Mouse (Mus musculus) hindbrain, embryonic 12.5 days (tissue): ENCODE data around the gene Ralgps1. TPM values are rescaled to one million over a fixed set of nuclear protein-coding genes. Genes with fewer than 3 reads are reported as not detected.
A peak's percentile ranks its signal among the peaks of the same experiment; 100 is the strongest.

Source experiments
- ATAC-seq: fragments of 200-750 bp; cut with Nextera tagmentation; 2 replicates; pipeline ENCODE4 v1.8.0; 2017; ENCODE audit warnings: moderate TSS enrichment; ENCODE audit not compliant: low FRiP score
- H3K27ac ChIP-seq: fragments of 300-500 bp; sonication (generic); 2 replicates; pipeline ENCODE4 v1.5.1; 2016; ENCODE audit warnings: mild to moderate bottlenecking
- H3K27me3 ChIP-seq: fragments of 300-500 bp; sonication (generic); 2 replicates; pipeline ENCODE4 v1.6.1; 2016; ENCODE audit warnings: mild to moderate bottlenecking
- H3K36me3 ChIP-seq: fragments of 300-500 bp; sonication (generic); 2 replicates; pipeline ENCODE4 v1.6.1; 2016; ENCODE audit warnings: mild to moderate bottlenecking
- H3K4me1 ChIP-seq: fragments of 300-500 bp; sonication (generic); 2 replicates; pipeline ENCODE4 v1.6.1; 2016
- H3K4me2 ChIP-seq: fragments of 300-500 bp; sonication (generic); replicated peaks from 2 replicates; pipeline ENCODE4 v1.6.1; 2016; ENCODE audit warnings: mild to moderate bottlenecking
- H3K4me3 ChIP-seq: fragments of 300-500 bp; sonication (generic); 2 replicates; pipeline ENCODE4 v1.5.1; 2016; ENCODE audit warnings: mild to moderate bottlenecking
- H3K9ac ChIP-seq: fragments of 300-500 bp; sonication (generic); 2 replicates; pipeline ENCODE4 v1.6.1; 2016; ENCODE audit warnings: mild to moderate bottlenecking, moderate library complexity
- H3K9me3 ChIP-seq: fragments of 300-500 bp; sonication (generic); replicated peaks from 2 replicates; pipeline ENCODE4 v1.6.1; 2016; ENCODE audit warnings: mild to moderate bottlenecking
- WGBS: fragments of 180-500 bp; shearing (Covaris S2); methylation state at CpG from one replicate; pipeline ENCODE4 v1.1.7; 2016; 5-methylcytosine and 5-hydroxymethylcytosine counted together
- polyA plus RNA-seq: library from polyadenylated mRNA; unstranded; fragments of >200 nt; fragmentation: Nextera tagmentation; extraction: Ambion mirVana; gene quantifications from 2 replicates; pipeline ENCODE4 v1.2.1, GENCODE M21; 2016

Gene Ralgps1
- polyA plus RNA-seq, 1 experiment from 2014 or later: 29.0 TPM

GRCm38 (mm10) chr2:33357250-33357838 lies 13.9 kb downstream of the Ralgps1 start:
- no peaks in the 10 kb centered on the region for H3K27me3 ChIP-seq
- no peak overlapping the region for H3K9ac ChIP-seq
- H3K4me1 ChIP-seq: peaks cover 10% of the 10 kb centered on the region; the same call in 1 of the 2 replicates
- H3K4me2 ChIP-seq: no peak overlapping the region
- ATAC-seq: no peak
- H3K27ac ChIP-seq: no peak overlapping the region
- H3K36me3 ChIP-seq: no peaks in the 10 kb centered on the region
- H3K4me3 ChIP-seq: no peak overlapping the region
- WGBS: 90% methylated on average over 7 of the region's 7 CpGs
- H3K9me3 ChIP-seq: no peaks in the 10 kb centered on the region

- no peaks in the 10 kb centered on the region for H3K36me3 ChIP-seq
- no peaks in the 10 kb centered on the region for H3K9me3 ChIP-seq
- no peak overlapping the region for H3K27ac ChIP-seq
- no peak overlapping the region for H3K4me3 ChIP-seq
- no peak; the same call in 1 of the 2 replicates for ATAC-seq
- H3K27me3 ChIP-seq: no peaks in the 10 kb centered on the region
- no peak overlapping the region for H3K4me2 ChIP-seq
- WGBS: 92% methylated on average over 6 of the region's 6 CpGs
- no peak overlapping the region for H3K9ac ChIP-seq
- peaks cover under 1% of the 10 kb centered on the region; the same call in 1 of the 2 replicates for H3K4me1 ChIP-seq
These were observed 15.7 kb downstream of the Ralgps1 start for GRCm38 (mm10) chr2:33355558-33355957.

GRCm38 (mm10) chr2:33353432-33353831 lies 17.9 kb downstream of the Ralgps1 start:
- WGBS: 62% methylated on average over 5 of the region's 5 CpGs
- Histone ChIP-seq H3K27me3 (no peaks in the 10 kb centered on the region), H3K4me2 (no peak overlapping the region), H3K27ac (no peak overlapping the region), H3K4me3 (no peak overlapping the region), H3K4me1 (peaks cover 4% of the 10 kb centered on the region; the same call in 1 of the 2 replicates), H3K9me3 (no peaks in the 10 kb centered on the region), H3K9ac (no peak overlapping the region), H3K36me3 (no peaks in the 10 kb centered on the region)
- no peak for ATAC-seq

GRCm38 (mm10) chr2:33351449-33351848 lies 19.8 kb downstream of the Ralgps1 start:
- Histone ChIP-seq H3K9ac (no peak overlapping the region), H3K4me2 (no peak overlapping the region), H3K4me1 (peaks cover 8% of the 10 kb centered on the region; the same call in 1 of the 2 replicates), H3K27me3 (no peaks in the 10 kb centered on the region), H3K4me3 (no peak overlapping the region), H3K9me3 (no peaks in the 10 kb centered on the region), H3K36me3 (no peaks in the 10 kb centered on the region), H3K27ac (no peak overlapping the region)
- no peak for ATAC-seq
- 90% methylated on average over 3 of the region's 3 CpGs for WGBS

- H3K9ac ChIP-seq: no peak overlapping the region
- H3K4me1 ChIP-seq: peaks cover 13% of the 10 kb centered on the region
- no peak for ATAC-seq
- H3K4me2 ChIP-seq: no peak overlapping the region
- 69% methylated on average over 6 of the region's 6 CpGs for WGBS
- no peaks in the 10 kb centered on the region for H3K9me3 ChIP-seq
- no peaks in the 10 kb centered on the region for H3K36me3 ChIP-seq
- no peak overlapping the region for H3K27ac ChIP-seq
- no peaks in the 10 kb centered on the region for H3K27me3 ChIP-seq
- no peak overlapping the region for H3K4me3 ChIP-seq
These were observed 20.4 kb downstream of the Ralgps1 start for GRCm38 (mm10) chr2:33350921-33351320.

GRCm38 (mm10) chr2:33349581-33349980 lies 21.7 kb downstream of the Ralgps1 start:
- Histone ChIP-seq H3K4me2 (no peak overlapping the region), H3K36me3 (no peaks in the 10 kb centered on the region), H3K27me3 (no peaks in the 10 kb centered on the region), H3K9me3 (no peaks in the 10 kb centered on the region), H3K27ac (no peak overlapping the region), H3K4me1 (peaks cover 20% of the 10 kb centered on the region), H3K9ac (no peak overlapping the region), H3K4me3 (no peak overlapping the region)
- no peak for ATAC-seq
- WGBS: 45% methylated on average over 2 of the region's 2 CpGs

GRCm38 (mm10) chr2:33349081-33349480 lies 22.2 kb downstream of the Ralgps1 start:
- no peak overlapping the region for H3K4me2 ChIP-seq
- WGBS: 36% methylated on average over 2 of the region's 2 CpGs
- no peak overlapping the region for H3K9ac ChIP-seq
- peaks cover 20% of the 10 kb centered on the region for H3K4me1 ChIP-seq
- H3K27ac ChIP-seq: no peak overlapping the region
- no peaks in the 10 kb centered on the region for H3K9me3 ChIP-seq
- H3K36me3 ChIP-seq: no peaks in the 10 kb centered on the region
- H3K27me3 ChIP-seq: no peaks in the 10 kb centered on the region
- H3K4me3 ChIP-seq: no peak overlapping the region
- peak; percentile 56; the same call in 1 of the 2 replicates for ATAC-seq

- Histone ChIP-seq H3K4me3 (no peak overlapping the region), H3K36me3 (no peaks in the 10 kb centered on the region), H3K27ac (no peak overlapping the region), H3K27me3 (no peaks in the 10 kb centered on the region), H3K9me3 (no peaks in the 10 kb centered on the region), H3K4me2 (no peak overlapping the region), H3K9ac (no peak overlapping the region), H3K4me1 (peaks cover 21% of the 10 kb centered on the region)
- ATAC-seq: no peak
- WGBS: 91% methylated on average over 3 of the region's 3 CpGs
These were observed 23.0 kb downstream of the Ralgps1 start for GRCm38 (mm10) chr2:33348260-33348659.

- H3K27me3 ChIP-seq: no peaks in the 10 kb centered on the region
- no peaks in the 10 kb centered on the region for H3K9me3 ChIP-seq
- no peak overlapping the region for H3K4me3 ChIP-seq
- no peak overlapping the region for H3K9ac ChIP-seq
- WGBS: 34% methylated on average over 3 of the region's 3 CpGs
- H3K36me3 ChIP-seq: no peaks in the 10 kb centered on the region
- H3K4me2 ChIP-seq: no peak overlapping the region
- H3K4me1 ChIP-seq: peaks cover 23% of the 10 kb centered on the region
- H3K27ac ChIP-seq: no peak overlapping the region
- ATAC-seq: no peak
These were observed 23.7 kb downstream of the Ralgps1 start for GRCm38 (mm10) chr2:33347607-33348006.

GRCm38 (mm10) chr2:33346749-33347148 lies 24.5 kb downstream of the Ralgps1 start:
- Histone ChIP-seq H3K27ac (no peak overlapping the region), H3K36me3 (no peaks in the 10 kb centered on the region), H3K4me2 (no peak overlapping the region), H3K4me3 (no peak overlapping the region), H3K27me3 (no peaks in the 10 kb centered on the region), H3K4me1 (peaks cover 23% of the 10 kb centered on the region), H3K9me3 (no peaks in the 10 kb centered on the region), H3K9ac (no peak overlapping the region)
- ATAC-seq: no peak
- 84% methylated on average over 5 of the region's 5 CpGs for WGBS

GRCm38 (mm10) chr2:33345956-33346355 lies 25.3 kb downstream of the Ralgps1 start:
- Histone ChIP-seq H3K9me3 (no peaks in the 10 kb centered on the region), H3K9ac (no peak overlapping the region), H3K4me2 (no peak overlapping the region), H3K27me3 (no peaks in the 10 kb centered on the region), H3K4me1 (peaks cover 23% of the 10 kb centered on the region), H3K36me3 (no peaks in the 10 kb centered on the region), H3K4me3 (no peak overlapping the region), H3K27ac (peak overlapping the region; percentile 24)
- ATAC-seq: no peak
- 79% methylated on average over 4 of the region's 4 CpGs for WGBS

- no peak overlapping the region for H3K4me3 ChIP-seq
- H3K27ac ChIP-seq: peak overlapping the region; percentile 24; the same call in 1 of the 2 replicates
- no peak for ATAC-seq
- H3K4me1 ChIP-seq: peaks cover 23% of the 10 kb centered on the region
- no peak overlapping the region for H3K9ac ChIP-seq
- H3K9me3 ChIP-seq: no peaks in the 10 kb centered on the region
- no peaks in the 10 kb centered on the region for H3K27me3 ChIP-seq
- WGBS: 57% methylated on average over 6 of the region's 6 CpGs
- H3K36me3 ChIP-seq: no peaks in the 10 kb centered on the region
- H3K4me2 ChIP-seq: no peak overlapping the region
These were observed 25.8 kb downstream of the Ralgps1 start for GRCm38 (mm10) chr2:33345475-33345874.

- no peak for ATAC-seq
- WGBS: 71% methylated on average over 3 of the region's 3 CpGs
- H3K4me2 ChIP-seq: no peak overlapping the region
These were observed 27.9 kb downstream of the Ralgps1 start for GRCm38 (mm10) chr2:33343413-33343812.

More at GRCm38 (mm10) chr2:33343413-33343812, 27.9 kb downstream of the Ralgps1 start:
- Histone ChIP-seq H3K9ac (no peak overlapping the region), H3K27me3 (no peaks in the 10 kb centered on the region), H3K4me3 (no peak overlapping the region), H3K9me3 (no peaks in the 10 kb centered on the region), H3K4me1 (peaks cover 22% of the 10 kb centered on the region), H3K27ac (no peak overlapping the region), H3K36me3 (no peaks in the 10 kb centered on the region)
